Mouse (Mus musculus): ENCODE data around the gene Tbc1d15. TPM values are rescaled to one million over a fixed set of nuclear protein-coding genes. Genes with fewer than 3 reads are reported as not detected.
A peak's percentile ranks its signal among the peaks of the same experiment; 100 is the strongest.

Tbc1d15 gene
- polyA plus RNA-seq, 1 experiment from 2014 or later: 66.1 TPM

GRCm38 (mm10) chr10:115235501-115235900 lies 15.8 kb downstream of the Tbc1d15 start:
- ATAC-seq (replicated peaks; ENCODE audit: low FRiP score, low TSS enrichment, low read depth): no peak
- Histone ChIP-seq H3K36me3 (ENCODE audit: control insufficient read depth, insufficient read depth, low read length) (peaks cover 70% of the 10 kb centered on the region), H3K9ac (ENCODE audit: low read length) (no peak overlapping the region), H3K4me3 (ENCODE audit: low read depth, low read length) (no peak overlapping the region), H3K27ac (ENCODE audit: low read depth) (no peak overlapping the region), H3K27me3 (replicated peaks; ENCODE audit: control insufficient read depth, insufficient read depth, low read length) (no peaks in the 10 kb centered on the region), H3K4me2 (ENCODE audit: low read length) (no peak overlapping the region), H3K4me1 (replicated peaks; ENCODE audit: control insufficient read depth, insufficient read depth, low read length) (no peaks in the 10 kb centered on the region), H3K9me3 (ENCODE audit: control insufficient read depth, low read length) (no peaks in the 10 kb centered on the region)
- WGBS: 93% methylated on average over 9 of the region's 9 CpGs
- no peak for DNase-seq (ENCODE audit: low spot score)

- Histone ChIP-seq H3K27me3 (replicated peaks; ENCODE audit: control insufficient read depth, insufficient read depth, low read length) (no peaks in the 10 kb centered on the region), H3K36me3 (ENCODE audit: control insufficient read depth, insufficient read depth, low read length) (peaks cover 60% of the 10 kb centered on the region), H3K9ac (ENCODE audit: low read length) (no peak overlapping the region), H3K4me2 (ENCODE audit: low read length) (no peak overlapping the region), H3K4me1 (replicated peaks; ENCODE audit: control insufficient read depth, insufficient read depth, low read length) (no peaks in the 10 kb centered on the region), H3K9me3 (ENCODE audit: control insufficient read depth, low read length) (no peaks in the 10 kb centered on the region), H3K27ac (ENCODE audit: low read depth) (no peak overlapping the region), H3K4me3 (ENCODE audit: low read depth, low read length) (no peak overlapping the region)
- ATAC-seq (replicated peaks; ENCODE audit: low FRiP score, low TSS enrichment, low read depth) (no peak), DNase-seq (ENCODE audit: low spot score) (no peak)
- WGBS: 87% methylated on average over 3 of the region's 3 CpGs
These were observed 17.5 kb downstream of the Tbc1d15 start for GRCm38 (mm10) chr10:115233798-115234197.

- 91% methylated on average over 3 of the region's 3 CpGs for WGBS
These were observed 18.8 kb downstream of the Tbc1d15 start for GRCm38 (mm10) chr10:115232513-115232912.

GRCm38 (mm10) chr10:115229023-115229422 lies 22.2 kb downstream of the Tbc1d15 start:
- H3K4me2 ChIP-seq (ENCODE audit: low read length): no peak overlapping the region
- 84% methylated on average over 9 of the region's 9 CpGs for WGBS
- ATAC-seq (replicated peaks; ENCODE audit: low FRiP score, low TSS enrichment, low read depth) (no peak), DNase-seq (ENCODE audit: low spot score) (no peak)
- H3K36me3 ChIP-seq (ENCODE audit: control insufficient read depth, insufficient read depth, low read length): peaks cover 43% of the 10 kb centered on the region
- H3K4me1 ChIP-seq (replicated peaks; ENCODE audit: control insufficient read depth, insufficient read depth, low read length): no peaks in the 10 kb centered on the region
- H3K27ac ChIP-seq (ENCODE audit: low read depth): no peak overlapping the region
- no peaks in the 10 kb centered on the region for H3K27me3 ChIP-seq (replicated peaks; ENCODE audit: control insufficient read depth, insufficient read depth, low read length)
- no peaks in the 10 kb centered on the region for H3K9me3 ChIP-seq (ENCODE audit: control insufficient read depth, low read length)
- no peak overlapping the region for H3K9ac ChIP-seq (ENCODE audit: low read length)
- H3K4me3 ChIP-seq (ENCODE audit: low read depth, low read length): no peak overlapping the region

More at GRCm38 (mm10) chr10:115232513-115232912, 18.8 kb downstream of the Tbc1d15 start:
- DNase-seq (ENCODE audit: low spot score) (no peak), ATAC-seq (replicated peaks; ENCODE audit: low FRiP score, low TSS enrichment, low read depth) (no peak)
- Histone ChIP-seq H3K4me2 (ENCODE audit: low read length) (no peak overlapping the region), H3K36me3 (ENCODE audit: control insufficient read depth, insufficient read depth, low read length) (peaks cover 58% of the 10 kb centered on the region), H3K9ac (ENCODE audit: low read length) (no peak overlapping the region), H3K27me3 (replicated peaks; ENCODE audit: control insufficient read depth, insufficient read depth, low read length) (no peaks in the 10 kb centered on the region), H3K4me1 (replicated peaks; ENCODE audit: control insufficient read depth, insufficient read depth, low read length) (no peaks in the 10 kb centered on the region), H3K4me3 (ENCODE audit: low read depth, low read length) (no peak overlapping the region), H3K9me3 (ENCODE audit: control insufficient read depth, low read length) (no peaks in the 10 kb centered on the region), H3K27ac (ENCODE audit: low read depth) (no peak overlapping the region)

GRCm38 (mm10) chr10:115226586-115226985 lies 24.7 kb downstream of the Tbc1d15 start:
- H3K27ac ChIP-seq (ENCODE audit: low read depth): no peak overlapping the region
- WGBS: 91% methylated on average over 7 of the region's 7 CpGs
- no peak overlapping the region for H3K4me3 ChIP-seq (ENCODE audit: low read depth, low read length)
- H3K9me3 ChIP-seq (ENCODE audit: control insufficient read depth, low read length): no peaks in the 10 kb centered on the region
- H3K36me3 ChIP-seq (ENCODE audit: control insufficient read depth, insufficient read depth, low read length): peaks cover 25% of the 10 kb centered on the region; the same call in 1 of the 2 replicates
- no peak overlapping the region for H3K4me2 ChIP-seq (ENCODE audit: low read length)
- no peak overlapping the region for H3K9ac ChIP-seq (ENCODE audit: low read length)
- no peaks in the 10 kb centered on the region for H3K4me1 ChIP-seq (replicated peaks; ENCODE audit: control insufficient read depth, insufficient read depth, low read length)
- ATAC-seq (replicated peaks; ENCODE audit: low FRiP score, low TSS enrichment, low read depth) (no peak), DNase-seq (ENCODE audit: low spot score) (no peak)
- no peaks in the 10 kb centered on the region for H3K27me3 ChIP-seq (replicated peaks; ENCODE audit: control insufficient read depth, insufficient read depth, low read length)

GRCm38 (mm10) chr10:115223845-115224244 lies 27.4 kb downstream of the Tbc1d15 start:
- Histone ChIP-seq H3K9ac (ENCODE audit: low read length) (no peak overlapping the region), H3K4me3 (ENCODE audit: low read depth, low read length) (no peak overlapping the region), H3K27me3 (replicated peaks; ENCODE audit: control insufficient read depth, insufficient read depth, low read length) (no peaks in the 10 kb centered on the region), H3K4me2 (ENCODE audit: low read length) (no peak overlapping the region), H3K4me1 (replicated peaks; ENCODE audit: control insufficient read depth, insufficient read depth, low read length) (no peaks in the 10 kb centered on the region), H3K27ac (ENCODE audit: low read depth) (no peak overlapping the region), H3K9me3 (ENCODE audit: control insufficient read depth, low read length) (no peaks in the 10 kb centered on the region), H3K36me3 (ENCODE audit: control insufficient read depth, insufficient read depth, low read length) (peaks cover 37% of the 10 kb centered on the region)
- whole genome bisulfite sequencing: 89% methylated on average over 3 of the region's 3 CpGs
- DNase-seq (ENCODE audit: low spot score) (no peak), ATAC-seq (replicated peaks; ENCODE audit: low FRiP score, low TSS enrichment, low read depth) (no peak)

GRCm38 (mm10) chr10:115212916-115213580 lies 38.2 kb downstream of the Tbc1d15 start:
- Histone ChIP-seq H3K27ac (ENCODE audit: low read depth) (no peak overlapping the region), H3K9ac (ENCODE audit: low read length) (no peak overlapping the region), H3K27me3 (replicated peaks; ENCODE audit: control insufficient read depth, insufficient read depth, low read length) (no peaks in the 10 kb centered on the region), H3K9me3 (ENCODE audit: control insufficient read depth, low read length) (no peaks in the 10 kb centered on the region), H3K4me3 (ENCODE audit: low read depth, low read length) (no peak overlapping the region), H3K36me3 (ENCODE audit: control insufficient read depth, insufficient read depth, low read length) (peaks cover 70% of the 10 kb centered on the region), H3K4me2 (ENCODE audit: low read length) (no peak overlapping the region), H3K4me1 (replicated peaks; ENCODE audit: control insufficient read depth, insufficient read depth, low read length) (no peaks in the 10 kb centered on the region)
- 91% methylated on average over 11 of the region's 11 CpGs for whole genome bisulfite sequencing
- ATAC-seq (replicated peaks; ENCODE audit: low FRiP score, low TSS enrichment, low read depth) (no peak), DNase-seq (ENCODE audit: low spot score) (no peak)

- DNase-seq (ENCODE audit: low spot score) (no peak), ATAC-seq (replicated peaks; ENCODE audit: low FRiP score, low TSS enrichment, low read depth) (0 out of 2 replicates have a peak, but pooled peaks have one; percentile 41)
- H3K36me3 ChIP-seq (ENCODE audit: control insufficient read depth, insufficient read depth, low read length): peaks cover 63% of the 10 kb centered on the region
- no peaks in the 10 kb centered on the region for H3K9me3 ChIP-seq (ENCODE audit: control insufficient read depth, low read length)
- no peak overlapping the region for H3K9ac ChIP-seq (ENCODE audit: low read length)
- no peaks in the 10 kb centered on the region for H3K4me1 ChIP-seq (replicated peaks; ENCODE audit: control insufficient read depth, insufficient read depth, low read length)
- H3K4me2 ChIP-seq (ENCODE audit: low read length): no peak overlapping the region
- no peak overlapping the region for H3K27ac ChIP-seq (ENCODE audit: low read depth)
- 78% methylated on average over 3 of the region's 3 CpGs for WGBS
- no peaks in the 10 kb centered on the region for H3K27me3 ChIP-seq (replicated peaks; ENCODE audit: control insufficient read depth, insufficient read depth, low read length)
- H3K4me3 ChIP-seq (ENCODE audit: low read depth, low read length): no peak overlapping the region
These were observed 45.4 kb downstream of the Tbc1d15 start for GRCm38 (mm10) chr10:115205825-115206224.

- H3K27me3 ChIP-seq (replicated peaks; ENCODE audit: control insufficient read depth, insufficient read depth, low read length): no peaks in the 10 kb centered on the region
- peak; percentile 59; the same call in 1 of the 2 replicates for ATAC-seq (replicated peaks; ENCODE audit: low FRiP score, low TSS enrichment, low read depth)
- no peak overlapping the region for H3K4me3 ChIP-seq (ENCODE audit: low read depth, low read length)
- H3K4me2 ChIP-seq (ENCODE audit: low read length): no peak overlapping the region
- H3K9ac ChIP-seq (ENCODE audit: low read length): no peak overlapping the region
- H3K27ac ChIP-seq (ENCODE audit: low read depth): no peak overlapping the region
- no peaks in the 10 kb centered on the region for H3K9me3 ChIP-seq (ENCODE audit: control insufficient read depth, low read length)
- no peak for DNase-seq (ENCODE audit: low spot score)
- 59% methylated on average over 1 of the region's 1 CpGs for WGBS
- no peaks in the 10 kb centered on the region for H3K4me1 ChIP-seq (replicated peaks; ENCODE audit: control insufficient read depth, insufficient read depth, low read length)
- H3K36me3 ChIP-seq (ENCODE audit: control insufficient read depth, insufficient read depth, low read length): peaks cover 65% of the 10 kb centered on the region
These were observed 46.0 kb downstream of the Tbc1d15 start for GRCm38 (mm10) chr10:115205284-115205683.
